Mouse (Mus musculus): Measurements from ENCODE around the gene Ubl7. TPM values are rescaled to one million over a fixed set of nuclear protein-coding genes. Genes with fewer than 3 reads are reported as not detected.
A peak's percentile ranks its signal among the peaks of the same experiment; 100 is the strongest.

Ubl7 gene
- polyA plus RNA-seq, 2 experiments from 2014 or later = 119 to 137 TPM

DNA sequence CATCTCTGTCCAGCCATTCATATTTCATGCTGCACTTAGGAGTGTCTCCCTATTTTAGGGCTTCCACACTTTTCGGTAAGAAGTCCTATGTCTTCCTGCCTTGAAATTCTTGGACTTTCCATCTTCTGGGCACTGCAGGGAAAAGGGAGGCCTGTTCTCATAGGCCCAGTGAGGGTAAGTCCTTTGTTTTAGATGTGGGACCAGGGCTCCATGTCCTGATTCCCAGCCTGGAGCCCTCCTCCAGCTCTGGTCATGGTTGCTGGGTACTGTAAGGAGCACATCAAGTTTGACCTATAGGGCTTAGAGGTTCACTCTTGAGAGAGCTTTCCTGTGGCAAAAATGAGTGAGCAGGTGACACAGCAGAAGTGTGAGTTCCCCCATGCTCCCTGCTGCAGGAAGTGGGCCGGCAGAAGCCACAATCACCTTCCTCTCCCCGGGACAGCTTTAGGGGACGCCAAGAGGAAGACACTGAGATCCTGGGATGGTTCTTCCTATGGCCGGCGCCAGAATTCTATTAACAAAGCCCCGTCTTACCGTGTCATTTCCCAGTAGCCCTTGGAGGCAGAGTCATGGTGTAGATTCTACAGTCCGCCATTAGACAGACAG lies 57.5 kb downstream of the Ubl7 start:
- peak; percentile 45 for ATAC-seq

DNA sequence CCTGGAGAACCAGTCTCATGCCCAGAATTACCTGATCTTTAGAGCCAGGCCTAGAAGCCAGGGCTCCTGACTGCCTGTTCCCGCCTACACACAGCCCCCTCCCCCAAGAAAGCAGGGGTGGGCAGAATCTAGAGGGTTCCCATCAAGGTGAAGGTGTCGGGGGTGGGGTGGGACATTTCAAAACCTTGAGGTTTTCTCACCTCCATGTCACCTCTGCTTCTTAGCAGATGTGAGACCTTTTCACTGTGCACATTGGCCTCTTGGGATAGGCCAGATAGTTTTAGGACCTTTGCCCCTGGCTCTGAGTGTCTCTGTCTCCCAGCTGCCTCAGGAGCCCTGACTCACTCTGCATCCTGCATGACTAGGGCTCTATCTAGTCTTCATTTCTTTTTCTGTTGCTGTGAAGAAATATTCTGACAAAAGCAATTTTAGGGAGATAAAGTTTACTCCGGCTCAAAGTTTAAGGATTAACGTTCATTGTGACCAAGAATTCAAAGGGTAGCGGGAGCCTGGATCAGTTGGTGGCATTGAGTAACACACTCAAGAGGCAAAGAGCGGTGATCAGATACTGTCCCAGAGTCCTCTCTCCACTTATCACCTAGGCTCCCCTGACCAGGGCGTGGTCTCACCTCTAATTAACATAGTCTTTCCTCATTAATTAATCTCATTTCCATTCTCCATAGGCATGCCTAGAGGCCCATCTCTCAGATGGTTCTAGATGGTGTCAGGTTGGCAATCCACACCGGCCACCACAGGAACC lies 58.2 kb downstream of the Ubl7 start:
- no peak for ATAC-seq

- ATAC-seq = no peak
These were observed 59.1 kb downstream of the Ubl7 start for GRCm38 (mm10) chr9:57969736-57970495.

DNA sequence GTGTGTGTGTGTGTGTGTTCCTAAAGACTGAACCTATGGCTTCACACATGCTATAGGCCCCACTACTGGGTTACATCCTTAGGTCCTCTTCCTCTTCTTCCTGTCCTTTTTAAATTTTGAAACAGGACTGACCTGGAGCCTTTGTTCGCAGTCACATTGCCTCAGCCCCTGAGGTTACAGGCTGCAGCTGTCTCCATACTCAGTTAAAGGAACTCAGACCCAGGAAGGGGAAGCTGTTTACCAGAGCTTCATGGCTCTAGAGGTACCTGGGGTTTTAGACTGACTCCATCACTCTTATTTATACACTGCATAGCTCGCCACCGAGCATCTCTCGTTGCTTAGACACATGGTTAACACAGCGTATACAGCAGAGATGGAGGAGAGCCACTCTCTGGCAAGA lies 60.6 kb downstream of the Ubl7 start:
- no peak for ATAC-seq

DNA sequence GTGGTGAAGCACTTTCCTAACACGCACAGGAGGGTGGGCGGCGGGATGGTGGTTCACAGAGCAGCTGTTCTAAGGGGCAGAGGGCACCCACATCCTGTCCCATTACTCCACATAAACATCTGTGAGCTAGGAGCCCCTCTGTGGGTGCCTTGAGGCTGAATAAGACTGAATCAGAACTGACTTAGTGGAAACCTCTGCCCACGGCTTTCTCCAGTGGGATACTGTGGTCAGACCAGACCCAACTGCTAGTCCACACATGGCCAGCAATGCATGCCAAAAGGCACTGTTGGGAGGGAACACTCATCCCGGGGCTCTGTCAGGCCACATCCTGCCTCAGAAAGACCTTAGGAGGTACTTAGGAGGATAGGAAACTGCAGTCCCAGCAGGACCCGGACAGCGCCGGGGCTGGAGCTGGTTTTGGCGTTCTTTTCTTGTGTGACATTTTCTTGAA lies 61.4 kb downstream of the Ubl7 start:
- ATAC-seq = peak; percentile 55

DNA sequence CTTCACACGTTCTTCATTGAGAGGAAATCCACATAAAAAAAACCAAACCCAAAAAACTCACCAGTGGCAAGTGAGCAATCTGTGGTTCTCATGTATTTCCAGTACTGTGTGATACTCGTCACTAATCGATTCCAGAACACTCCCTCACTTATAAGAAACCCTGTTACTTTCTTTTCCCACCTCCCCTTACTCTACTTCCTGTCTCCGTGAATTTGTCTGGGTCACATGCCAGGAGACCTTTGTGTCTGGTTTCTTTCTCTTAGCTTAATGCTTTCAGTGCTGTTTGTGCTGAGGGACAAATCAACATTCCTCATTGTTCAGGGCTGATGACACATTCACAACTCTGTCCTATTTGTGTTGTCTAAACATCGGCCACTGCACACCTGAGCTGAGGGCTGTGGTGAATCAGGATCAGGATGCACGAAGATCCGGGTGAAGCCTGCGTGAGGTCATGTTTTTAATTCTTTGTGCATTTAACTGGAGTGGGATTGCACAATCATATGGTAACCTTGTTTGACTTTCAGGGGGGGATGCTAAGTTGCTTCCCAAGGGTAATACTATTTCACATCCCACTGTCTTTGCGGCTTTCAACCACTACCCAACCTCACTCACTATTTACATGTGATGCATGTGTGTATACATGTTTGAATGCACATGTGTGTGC lies 62.1 kb downstream of the Ubl7 start:
- no peak for ATAC-seq

GRCm38 (mm10) chr9:57973440-57974066 lies 62.8 kb downstream of the Ubl7 start:
- ATAC-seq = no peak

- no peak for ATAC-seq
These were observed 63.4 kb downstream of the Ubl7 start for GRCm38 (mm10) chr9:57974221-57974620.

GRCm38 (mm10) chr9:57975200-57975821 lies 64.5 kb downstream of the Ubl7 start:
- no peak for ATAC-seq

- ATAC-seq = no peak
These were observed 67.2 kb downstream of the Ubl7 start for GRCm38 (mm10) chr9:57978025-57978424.

- ATAC-seq = no peak
These were observed 68.1 kb downstream of the Ubl7 start for GRCm38 (mm10) chr9:57978858-57979257.

Other genes with a start within 250 kb of the Ubl7 start
- gene Cyp1a2, start 227.3 kb upstream of the Ubl7 start, polyA plus RNA-seq (2017; shearing (Covaris generic)) = not detected
- gene Cyp1a1, start 223.1 kb upstream of the Ubl7 start, polyA plus RNA-seq (2017; shearing (Covaris generic)) = not detected
- gene Edc3, start 202.4 kb upstream of the Ubl7 start, polyA plus RNA-seq (2017; shearing (Covaris generic)) = 10 to 100 TPM; 23.1 to 26.5 TPM
- gene Clk3, start 145.1 kb upstream of the Ubl7 start, polyA plus RNA-seq (2017; shearing (Covaris generic)) = 10 to 100 TPM; 70.7 to 77.8 TPM
- 10 to 100 TPM; 23.3 to 26.5 TPM for gene Arid3b, start 74.2 kb upstream of the Ubl7 start, polyA plus RNA-seq (2017; shearing (Covaris generic))
- under 1 TPM; 0.16 to 0.55 TPM for gene Sema7a, start 29.1 kb downstream of the Ubl7 start, polyA plus RNA-seq (2017; shearing (Covaris generic))
- gene Cyp11a1, start 95.4 kb downstream of the Ubl7 start, polyA plus RNA-seq (2017; shearing (Covaris generic)) = not detected
- 1 to 10 TPM; 3.1 to 3.8 TPM for gene Stra6, start 152.8 kb downstream of the Ubl7 start, polyA plus RNA-seq (2017; shearing (Covaris generic))
- not detected for gene Ccdc33, start 207.8 kb downstream of the Ubl7 start, polyA plus RNA-seq (2017; shearing (Covaris generic))

Data from activated CD4-positive, CD25-positive, alpha-beta regulatory T cell, adult 4 months (primary cell).